Comparison of ENCODE assay signal across 7 mouse cellular contexts in genomic region chr3:107680790-107681576, GRCm38 (mm10). TPM values are rescaled to one million over a fixed set of nuclear protein-coding genes. Genes with fewer than 3 reads are reported as not detected.
DNase-seq lines count a peak whose midpoint lies in the region; ATAC-seq lines count a peak whose summit lies in the region.

No protein-coding gene starts in this region.

- H3K9me3 ChIP-seq in midbrain, embryonic 16.5 days (replicated peaks; ENCODE audit: control insufficient read depth, low read length, poor library complexity, severe bottlenecking): no peaks in the 10 kb centered on the region
- no peaks in the 10 kb centered on the region for H3K9me3 ChIP-seq in midbrain, embryonic 10.5 days (replicated peaks)
- H3K9me3 ChIP-seq in embryonic facial prominence, embryonic 13.5 days: no peaks in the 10 kb centered on the region

- peak overlapping the region; percentile 23; the same call in 1 of the 2 replicates for H3K27ac ChIP-seq in midbrain, embryonic 16.5 days (ENCODE audit: low read length)
- no peak overlapping the region for H3K27ac ChIP-seq in midbrain, embryonic 10.5 days (replicated peaks)
- peak overlapping the region; percentile 61 for H3K27ac ChIP-seq in embryonic facial prominence, embryonic 13.5 days

- no peak overlapping the region for H3K4me3 ChIP-seq in midbrain, embryonic 16.5 days (ENCODE audit: low read depth, low read length)
- H3K4me3 ChIP-seq in midbrain, embryonic 10.5 days: no peak overlapping the region
- no peak overlapping the region for H3K4me3 ChIP-seq in embryonic facial prominence, embryonic 13.5 days

- intact Hi-C loops in heart, postnatal 14 days (cut with DNase I): no loop called here
- intact Hi-C loops in left cerebral cortex, postnatal 10 days (cut with DNase I): no loop called here

- peak; percentile 58; the same call in 1 of the 2 replicates for ATAC-seq in midbrain, embryonic 16.5 days
- ATAC-seq in embryonic facial prominence, embryonic 13.5 days (ENCODE audit: insufficient number of reproducible peaks, insufficient read depth, low FRiP score, low TSS enrichment, low read depth): peak; percentile 67

- no peak overlapping the region for H3K4me2 ChIP-seq in midbrain, embryonic 16.5 days (ENCODE audit: low read length)
- H3K4me2 ChIP-seq in embryonic facial prominence, embryonic 13.5 days: peak overlapping the region; percentile 26

- no peaks in the 10 kb centered on the region for H3K27me3 ChIP-seq in midbrain, embryonic 16.5 days (ENCODE audit: control insufficient read depth, insufficient read depth, low read depth, low read length)
- H3K27me3 ChIP-seq in midbrain, embryonic 10.5 days (ENCODE audit: low read depth, poor library complexity, severe bottlenecking): no peaks in the 10 kb centered on the region
- H3K27me3 ChIP-seq in embryonic facial prominence, embryonic 13.5 days: no peaks in the 10 kb centered on the region

- no peak for DNase-seq in midbrain, embryonic 10.5 days (ENCODE audit: low spot score)
- peak; percentile 15 to 39 for DNase-seq in heart, postnatal 14 days
- peak; percentile 70 to 73 for DNase-seq in left cerebral cortex, postnatal 10 days (ENCODE audit: extremely low spot score in 1 of 2, low spot score in 2 of 2)
- peak; percentile 75 to 76 for DNase-seq in right cerebral cortex, adult 2 months (ENCODE audit: low spot score in 2 of 2)
- DNase-seq in spleen, postnatal 36 days (ENCODE audit: low spot score in 2 of 2): no peak

- no peak overlapping the region for H3K9ac ChIP-seq in midbrain, embryonic 16.5 days (ENCODE audit: low read depth, low read length)
- H3K9ac ChIP-seq in embryonic facial prominence, embryonic 13.5 days: no peak overlapping the region

- 34% methylated on average over 7 of the region's 7 CpGs for WGBS in midbrain, embryonic 16.5 days
- 61% methylated on average over 7 of the region's 7 CpGs for WGBS in midbrain, embryonic 10.5 days
- WGBS in embryonic facial prominence, embryonic 13.5 days: 21% methylated on average over 7 of the region's 7 CpGs

- H3K36me3 ChIP-seq in midbrain, embryonic 16.5 days (ENCODE audit: control insufficient read depth, insufficient read depth, low read length): no peaks in the 10 kb centered on the region
- peaks cover 25% of the 10 kb centered on the region for H3K36me3 ChIP-seq in midbrain, embryonic 10.5 days
- H3K36me3 ChIP-seq in embryonic facial prominence, embryonic 13.5 days: peaks cover 15% of the 10 kb centered on the region

- peaks cover 16% of the 10 kb centered on the region for H3K4me1 ChIP-seq in midbrain, embryonic 16.5 days (ENCODE audit: control insufficient read depth, insufficient read depth, low read length)
- H3K4me1 ChIP-seq in midbrain, embryonic 10.5 days: peaks cover 7% of the 10 kb centered on the region
- H3K4me1 ChIP-seq in embryonic facial prominence, embryonic 13.5 days: peaks cover 43% of the 10 kb centered on the region

RNA-seq across cellular contexts. Expression of gene Ahcyl1, which starts 15.4 kb away (rescaled TPM):
- 112 and 114 TPM in 2 replicates for polyA plus RNA-seq in midbrain, embryonic 16.5 days (2015; fragmentation: Nextera tagmentation; extraction: Ambion mirVana)
- 92.4 and 99.8 TPM in 2 replicates for polyA plus RNA-seq in midbrain, embryonic 10.5 days (2016; fragmentation: Nextera tagmentation; extraction: Ambion mirVana)
- polyA plus RNA-seq in embryonic facial prominence, embryonic 13.5 days (2015; fragmentation: Nextera tagmentation; extraction: Ambion mirVana): 91.9 and 93.2 TPM in 2 replicates
- total RNA-seq in heart, postnatal 14 days (2021): 10 to 100 TPM; 79.1 to 91.9 TPM
- 100 to 1,000 TPM; 246 to 267 TPM for total RNA-seq in left cerebral cortex, postnatal 10 days (2021)

RNA-seq across cellular contexts. Expression of gene Strip1, which starts 49.5 kb away (rescaled TPM):
- polyA plus RNA-seq in midbrain, embryonic 16.5 days (2015; fragmentation: Nextera tagmentation; extraction: Ambion mirVana): 154 and 160 TPM in 2 replicates
- 70.0 and 83.8 TPM in 2 replicates for polyA plus RNA-seq in midbrain, embryonic 10.5 days (2016; fragmentation: Nextera tagmentation; extraction: Ambion mirVana)
- polyA plus RNA-seq in embryonic facial prominence, embryonic 13.5 days (2015; fragmentation: Nextera tagmentation; extraction: Ambion mirVana): 65.3 and 69.1 TPM in 2 replicates
- total RNA-seq in heart, postnatal 14 days (2021): 10 to 100 TPM; 21.4 to 26.2 TPM
- total RNA-seq in left cerebral cortex, postnatal 10 days (2021): 10 to 100 TPM; 79.0 to 85.0 TPM

RNA-seq across cellular contexts. Expression of gene Gm10961, which starts 49.9 kb away (rescaled TPM):
- polyA plus RNA-seq in midbrain, embryonic 16.5 days (2015; fragmentation: Nextera tagmentation; extraction: Ambion mirVana): not detected in 2 replicates
- polyA plus RNA-seq in midbrain, embryonic 10.5 days (2016; fragmentation: Nextera tagmentation; extraction: Ambion mirVana): not detected in 2 replicates
- not detected in 2 replicates for polyA plus RNA-seq in embryonic facial prominence, embryonic 13.5 days (2015; fragmentation: Nextera tagmentation; extraction: Ambion mirVana)
- not detected for total RNA-seq in heart, postnatal 14 days (2021)
- not detected for total RNA-seq in left cerebral cortex, postnatal 10 days (2021)

Comparison
In these comparisons a context has a peak if more than half of its experiments do, and no peak if none do; other contexts are left out.
1. DNase-seq: peak in heart, postnatal 14 days (2 of 2), left cerebral cortex, postnatal 10 days (2 of 2) and right cerebral cortex, adult 2 months (2 of 2); none in midbrain, embryonic 10.5 days (single experiment) and spleen, postnatal 36 days (0 of 2).